Mouse (Mus musculus) kidney, embryonic 14.5 days (tissue): ENCODE results near the gene Wdr45b. TPM values are rescaled to one million over a fixed set of nuclear protein-coding genes. Genes with fewer than 3 reads are reported as not detected.
"Not testable (repeated sequence)": the region's sequence is repeated elsewhere in the genome, so short reads cannot be mapped to it uniquely, and the experiment has no call there.

ENCODE experiments used
- ATAC-seq: fragments of 200-750 bp; cut with Nextera tagmentation; 2 replicates; pipeline ENCODE4 v1.8.0; 2017; ENCODE audit warnings: moderate number of reproducible peaks, mild to moderate bottlenecking, moderate TSS enrichment, moderate library complexity; ENCODE audit not compliant: low FRiP score, low TSS enrichment
- H3K27ac ChIP-seq: fragments of 300-500 bp; sonication (generic); 2 replicates; pipeline ENCODE4 v1.5.1; 2014; ENCODE audit warnings: low read depth, mild to moderate bottlenecking, low read length, moderate library complexity, mixed read lengths
- H3K27me3 ChIP-seq: fragments of 300-500 bp; sonication (generic); 2 replicates; pipeline ENCODE4 v1.6.1; 2014; ENCODE audit warnings: mild to moderate bottlenecking, low read length; ENCODE audit not compliant: control insufficient read depth, insufficient read depth
- H3K36me3 ChIP-seq: fragments of 300-500 bp; sonication (generic); 2 replicates; pipeline ENCODE4 v1.6.1; 2014; ENCODE audit warnings: low read length, mixed read lengths; ENCODE audit not compliant: control insufficient read depth, insufficient read depth
- H3K4me1 ChIP-seq: fragments of 300-500 bp; sonication (generic); 2 replicates; pipeline ENCODE4 v1.6.1; 2014; ENCODE audit warnings: low read length, mixed read lengths; ENCODE audit not compliant: control insufficient read depth, insufficient read depth
- H3K4me2 ChIP-seq: fragments of 300-500 bp; sonication (generic); replicated peaks from 2 replicates; pipeline ENCODE4 v1.6.1; 2014; ENCODE audit warnings: low read depth, mild to moderate bottlenecking, low read length
- H3K4me3 ChIP-seq: fragments of 300-500 bp; sonication (generic); 2 replicates; pipeline ENCODE4 v1.5.1; 2014; ENCODE audit warnings: mild to moderate bottlenecking, low read length
- H3K9ac ChIP-seq: fragments of 300-500 bp; sonication (generic); 2 replicates; pipeline ENCODE4 v1.6.1; 2014; ENCODE audit warnings: low read depth, mild to moderate bottlenecking, low read length, moderate library complexity
- H3K9me3 ChIP-seq: fragments of 300-500 bp; sonication (generic); 2 replicates; pipeline ENCODE4 v1.6.1; 2016; ENCODE audit warnings: low read length; ENCODE audit not compliant: control insufficient read depth
- WGBS: fragments of 180-500 bp; shearing (Covaris S2); extraction: QIAGEN DNeasy Blood & Tissue Kit; methylation state at CpG from one replicate; pipeline ENCODE4 v1.1.7; 2014; 5-methylcytosine and 5-hydroxymethylcytosine counted together
- polyA plus RNA-seq: library from polyadenylated mRNA; unstranded; fragments of >200 nt; fragmentation: Nextera tagmentation; extraction: Ambion mirVana; gene quantifications from 2 replicates; pipeline ENCODE4 v1.2.1, GENCODE M21; 2014

Gene Wdr45b
- polyA plus RNA-seq, 1 experiment from 2014 or later, result 101 TPM

DNA sequence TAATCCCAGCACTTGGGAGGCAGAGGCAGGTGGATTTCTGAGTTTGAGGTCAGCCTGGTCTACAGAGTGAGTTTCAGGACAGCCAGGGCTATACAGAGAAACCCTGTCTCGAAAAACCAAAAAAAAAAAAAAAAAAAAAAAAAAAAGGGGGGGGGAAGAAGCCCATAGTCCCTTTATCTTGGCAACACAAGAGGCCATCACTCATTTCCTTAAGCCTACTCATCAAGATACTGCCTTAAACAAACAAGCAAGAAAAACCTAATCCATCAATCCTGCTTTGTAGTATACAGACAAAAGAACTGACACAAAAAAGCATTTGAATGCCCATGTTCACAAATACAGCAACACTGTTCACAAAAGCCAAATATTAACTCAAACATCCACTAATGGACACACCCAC is 11.8 kb downstream of the Wdr45b start:
- not testable (repeated sequence) for H3K4me2 ChIP-seq, H3K27me3 ChIP-seq, H3K4me3 ChIP-seq, H3K27ac ChIP-seq, ATAC-seq, H3K9ac ChIP-seq, H3K9me3 ChIP-seq, H3K4me1 ChIP-seq
- WGBS, result no CpG with 5 or more reads among the region's 1 CpGs
- H3K36me3 ChIP-seq, result peaks cover 30% of the 10 kb centered on the region; the same call in 1 of the 2 replicates

DNA sequence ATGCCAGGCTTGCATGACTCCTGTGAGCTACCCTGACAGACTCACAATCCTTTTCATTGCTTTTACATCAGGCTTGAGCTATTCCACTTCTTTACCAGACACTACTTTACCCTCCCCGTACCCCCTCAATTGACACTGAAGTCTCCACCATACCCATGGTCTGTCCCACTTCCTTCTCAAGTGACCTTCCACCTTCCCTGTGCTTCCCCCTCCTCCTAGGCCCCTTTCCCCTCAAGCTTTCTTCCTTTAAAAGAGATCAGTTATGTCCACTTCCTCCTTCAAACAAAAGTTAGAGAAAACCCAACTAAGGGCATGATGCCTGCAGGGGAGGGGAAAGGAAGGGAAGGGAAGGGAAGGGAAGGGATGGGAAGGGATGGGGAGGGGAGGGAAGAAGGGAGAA is 14.0 kb downstream of the Wdr45b start:
- WGBS, result 79% methylated on average over 1 of the region's 1 CpGs
- Histone ChIP-seq H3K27me3 (no peaks in the 10 kb centered on the region), H3K4me2 (no peak overlapping the region), H3K9ac (no peak overlapping the region), H3K4me3 (no peak overlapping the region), H3K4me1 (no peaks in the 10 kb centered on the region), H3K36me3 (peaks cover 31% of the 10 kb centered on the region), H3K27ac (no peak overlapping the region), H3K9me3 (no peaks in the 10 kb centered on the region)
- no peak for ATAC-seq

DNA sequence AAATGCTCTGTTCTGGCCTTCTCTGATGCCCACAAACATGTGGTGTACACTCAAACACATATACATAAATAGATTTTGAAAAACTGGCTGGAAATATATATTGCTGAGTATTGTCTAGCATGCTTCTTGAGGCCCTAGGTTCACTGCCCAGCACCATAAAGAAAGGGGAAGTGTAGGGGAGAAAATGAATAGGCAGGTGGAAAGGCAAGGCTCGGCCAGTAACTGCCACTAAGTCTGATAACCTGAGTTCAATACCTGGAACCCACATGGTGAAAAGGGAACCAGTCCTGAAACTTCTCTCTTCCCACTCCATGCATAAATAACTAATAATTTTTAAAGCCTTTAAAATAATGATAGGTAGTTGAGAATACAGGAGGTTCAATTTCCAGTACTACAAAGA is 14.6 kb downstream of the Wdr45b start:
- no peak for ATAC-seq
- peaks cover 33% of the 10 kb centered on the region for H3K36me3 ChIP-seq

DNA sequence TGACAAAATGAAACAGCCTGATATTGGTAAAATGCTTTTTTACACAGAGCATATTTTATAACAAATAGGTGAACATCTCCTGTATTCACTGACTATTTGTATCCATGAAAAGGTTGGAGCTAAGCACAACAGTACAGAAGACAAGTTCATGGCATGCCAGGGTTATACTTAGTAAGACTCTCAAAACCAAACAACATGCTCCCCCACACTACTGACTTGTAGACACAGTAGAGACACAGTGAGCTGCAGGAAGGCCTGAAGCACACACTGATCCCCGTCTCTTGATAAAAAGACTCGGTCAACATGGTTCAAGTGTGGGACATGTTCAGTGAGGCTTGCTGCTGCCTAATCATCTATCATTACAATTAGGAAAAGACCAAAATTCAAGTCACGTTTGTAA is 22.6 kb downstream of the Wdr45b start:
- Histone ChIP-seq H3K4me3 (no peak overlapping the region), H3K4me2 (no peak overlapping the region), H3K36me3 (peaks cover 74% of the 10 kb centered on the region), H3K4me1 (no peaks in the 10 kb centered on the region), H3K27me3 (no peaks in the 10 kb centered on the region), H3K9ac (no peak overlapping the region), H3K27ac (no peak overlapping the region), H3K9me3 (no peaks in the 10 kb centered on the region)
- no peak for ATAC-seq
- WGBS, result 92% methylated on average over 3 of the region's 3 CpGs

More for the DNA sequence above, 14.6 kb downstream of the Wdr45b start:
- WGBS, result 85% methylated on average over 1 of the region's 1 CpGs
- H3K9ac ChIP-seq, result no peak overlapping the region
- no peaks in the 10 kb centered on the region for H3K4me1 ChIP-seq
- H3K27me3 ChIP-seq, result no peaks in the 10 kb centered on the region
- H3K27ac ChIP-seq, result no peak overlapping the region
- no peak overlapping the region for H3K4me3 ChIP-seq
- no peak overlapping the region for H3K4me2 ChIP-seq
- no peaks in the 10 kb centered on the region for H3K9me3 ChIP-seq

DNA sequence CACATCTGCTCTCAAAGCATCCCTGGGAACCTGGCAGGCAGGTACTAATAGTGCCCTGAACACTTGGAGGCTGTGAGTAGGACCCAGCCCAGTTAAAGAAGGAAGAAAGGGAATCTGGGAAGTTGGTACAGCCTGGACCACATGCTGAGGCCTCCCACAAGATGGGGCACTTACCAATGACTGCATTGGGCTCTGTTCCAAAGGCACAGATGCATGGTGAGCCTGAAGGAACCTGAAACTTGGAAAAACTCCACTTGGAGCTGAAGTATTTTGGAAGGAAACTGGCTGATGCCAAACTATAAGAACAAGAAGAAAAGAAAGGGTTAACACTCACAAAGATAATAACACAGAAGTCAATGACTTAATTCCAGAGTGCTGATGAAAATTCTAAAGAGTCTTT is 25.6 kb downstream of the Wdr45b start:
- Histone ChIP-seq H3K36me3 (peaks cover 52% of the 10 kb centered on the region), H3K4me1 (no peaks in the 10 kb centered on the region), H3K4me3 (no peak overlapping the region), H3K9ac (no peak overlapping the region), H3K4me2 (no peak overlapping the region), H3K27ac (no peak overlapping the region), H3K27me3 (no peaks in the 10 kb centered on the region), H3K9me3 (no peaks in the 10 kb centered on the region)
- no peak for ATAC-seq

DNA sequence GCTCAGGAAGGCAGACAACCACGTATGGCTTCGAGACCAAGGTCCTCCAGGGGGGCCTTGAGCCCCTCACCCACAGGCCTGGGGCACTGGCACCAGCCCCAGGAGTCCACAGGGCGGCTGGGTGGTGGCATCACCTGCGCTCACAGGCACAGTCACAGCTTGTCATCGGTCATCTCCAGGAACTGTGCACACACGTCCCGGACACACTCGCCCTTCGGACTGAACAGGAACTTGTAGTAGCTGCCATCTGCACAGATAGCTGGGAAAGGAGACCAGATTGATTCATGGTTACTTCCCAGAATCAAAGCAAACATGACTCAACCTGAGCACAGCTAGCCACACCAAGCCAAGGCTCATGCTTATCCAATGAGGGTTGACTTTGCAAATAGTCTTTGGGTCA is 26.0 kb downstream of the Wdr45b start:
- Histone ChIP-seq H3K36me3 (peaks cover 48% of the 10 kb centered on the region), H3K27ac (no peak overlapping the region), H3K4me3 (no peak overlapping the region), H3K9me3 (no peaks in the 10 kb centered on the region), H3K4me2 (no peak overlapping the region), H3K4me1 (no peaks in the 10 kb centered on the region), H3K27me3 (no peaks in the 10 kb centered on the region), H3K9ac (no peak overlapping the region)
- 95% methylated on average over 9 of the region's 9 CpGs for WGBS
- ATAC-seq, result no peak

DNA sequence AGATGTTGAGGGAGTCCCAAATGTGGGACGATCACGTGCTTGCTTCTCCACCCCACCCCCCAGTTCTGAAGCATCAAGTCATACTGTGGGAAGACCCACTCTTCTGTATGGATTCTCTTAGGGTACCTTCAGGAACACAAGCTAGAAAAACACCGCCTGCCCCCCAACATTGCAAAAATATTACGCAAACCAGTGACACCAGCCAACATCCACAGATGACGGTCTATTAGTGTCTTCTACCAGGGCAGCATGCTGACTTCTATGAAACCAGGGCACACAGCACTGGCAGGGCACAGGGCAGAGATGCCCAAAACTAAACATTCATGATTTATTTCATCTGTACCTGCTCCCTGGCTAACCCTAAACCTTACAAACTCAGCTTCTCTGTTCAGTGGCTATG is 27.6 kb downstream of the Wdr45b start:
- Histone ChIP-seq H3K27me3 (no peaks in the 10 kb centered on the region), H3K4me1 (no peaks in the 10 kb centered on the region), H3K27ac (no peak overlapping the region), H3K36me3 (peaks cover 42% of the 10 kb centered on the region), H3K4me3 (no peak overlapping the region), H3K4me2 (no peak overlapping the region), H3K9me3 (no peaks in the 10 kb centered on the region), H3K9ac (no peak overlapping the region)
- ATAC-seq, result no peak
- WGBS, result 95% methylated on average over 5 of the region's 5 CpGs

DNA sequence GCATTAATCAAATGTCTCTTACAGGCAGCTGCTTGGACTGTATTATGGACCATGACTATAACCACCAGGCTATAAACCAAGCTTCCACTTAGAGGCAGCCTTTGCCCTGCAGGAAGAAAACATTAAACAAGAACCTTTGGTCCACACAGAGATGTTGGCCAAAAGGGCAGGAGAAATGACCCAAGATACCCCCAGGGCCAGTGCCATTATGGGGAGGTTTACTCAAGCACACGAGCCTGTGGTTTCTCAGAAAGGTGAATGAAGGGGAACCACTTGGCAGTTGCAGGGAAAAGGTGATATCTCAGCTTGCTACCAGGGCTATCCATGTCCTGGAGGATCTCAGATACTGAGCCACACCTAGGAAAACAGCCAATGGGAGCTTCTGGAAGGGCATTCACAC is 28.2 kb downstream of the Wdr45b start:
- no peak overlapping the region for H3K4me2 ChIP-seq
- H3K27me3 ChIP-seq, result no peaks in the 10 kb centered on the region
- no peak overlapping the region for H3K4me3 ChIP-seq
- H3K36me3 ChIP-seq, result peaks cover 42% of the 10 kb centered on the region
- H3K9ac ChIP-seq, result no peak overlapping the region
- ATAC-seq, result no peak
- H3K9me3 ChIP-seq, result no peaks in the 10 kb centered on the region
- WGBS, result 56% methylated on average over 1 of the region's 1 CpGs
- H3K27ac ChIP-seq, result no peak overlapping the region
- H3K4me1 ChIP-seq, result no peaks in the 10 kb centered on the region

DNA sequence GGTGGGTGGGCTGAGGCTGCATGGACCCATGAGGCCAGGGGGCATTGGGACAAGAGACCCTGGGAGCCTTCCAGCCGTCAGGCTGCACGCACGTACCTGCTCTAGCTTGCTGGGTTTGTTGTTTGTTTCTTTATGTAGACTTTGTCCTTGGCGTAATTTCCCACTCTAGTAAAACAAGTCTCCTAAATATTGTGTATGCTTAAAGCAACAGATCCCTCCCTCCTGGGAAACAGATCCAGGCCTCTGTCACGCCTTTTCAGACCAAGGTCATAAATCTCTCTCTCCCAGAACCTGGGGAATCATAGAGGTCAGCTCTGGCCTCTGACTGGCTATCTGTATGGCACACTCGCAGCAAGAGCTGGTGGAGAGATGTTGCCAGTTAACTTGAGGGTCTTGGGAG is 46.5 kb downstream of the Wdr45b start:
- not testable (repeated sequence) for ATAC-seq, H3K4me3 ChIP-seq, H3K9ac ChIP-seq, H3K27ac ChIP-seq, H3K4me2 ChIP-seq, H3K9me3 ChIP-seq, H3K4me1 ChIP-seq, H3K27me3 ChIP-seq
- whole genome bisulfite sequencing, result 69% methylated on average over 6 of the region's 6 CpGs
- peaks cover 65% of the 10 kb centered on the region for H3K36me3 ChIP-seq

DNA sequence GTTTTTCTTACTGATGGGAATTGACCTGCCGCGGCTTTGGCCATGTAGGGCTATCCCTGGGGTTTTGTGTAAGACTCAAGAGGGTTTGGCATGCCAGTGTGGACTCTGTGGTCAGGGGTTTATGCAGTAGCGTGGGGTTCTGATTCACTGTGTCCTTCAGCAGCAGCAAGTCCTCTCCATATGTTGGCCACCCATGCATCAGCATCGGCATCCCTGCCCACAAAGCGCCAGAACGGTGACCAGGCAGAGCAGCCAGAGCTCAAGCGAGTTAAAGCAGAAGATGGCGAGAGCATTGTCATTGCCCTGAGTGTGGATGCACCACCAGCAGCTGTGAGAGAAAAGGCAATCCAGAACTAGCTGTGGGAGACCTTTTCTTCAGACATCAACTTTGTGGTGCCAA is 47.6 kb downstream of the Wdr45b start:
- Histone ChIP-seq H3K27ac (no peak overlapping the region), H3K36me3 (peaks cover 74% of the 10 kb centered on the region), H3K4me3 (no peak overlapping the region), H3K4me1 (no peaks in the 10 kb centered on the region), H3K27me3 (no peaks in the 10 kb centered on the region), H3K9ac (no peak overlapping the region), H3K9me3 (peaks cover 6% of the 10 kb centered on the region; the same call in 1 of the 2 replicates), H3K4me2 (no peak overlapping the region)
- WGBS, result 95% methylated on average over 8 of the region's 8 CpGs
- ATAC-seq, result no peak
